Mouse (Mus musculus): ENCODE data around the gene Nbeal1. TPM values are rescaled to one million over a fixed set of nuclear protein-coding genes. Genes with fewer than 3 reads are reported as not detected.
A peak's percentile ranks its signal among the peaks of the same experiment; 100 is the strongest.
"Not testable (repeated sequence)": the region's sequence is repeated elsewhere in the genome, so short reads cannot be mapped to it uniquely, and the experiment has no call there.

Gene Nbeal1
- 6.0 and 6.1 TPM in 2 replicates for polyA plus RNA-seq (2015; fragmentation: Nextera tagmentation; extraction: Ambion mirVana)

DNA sequence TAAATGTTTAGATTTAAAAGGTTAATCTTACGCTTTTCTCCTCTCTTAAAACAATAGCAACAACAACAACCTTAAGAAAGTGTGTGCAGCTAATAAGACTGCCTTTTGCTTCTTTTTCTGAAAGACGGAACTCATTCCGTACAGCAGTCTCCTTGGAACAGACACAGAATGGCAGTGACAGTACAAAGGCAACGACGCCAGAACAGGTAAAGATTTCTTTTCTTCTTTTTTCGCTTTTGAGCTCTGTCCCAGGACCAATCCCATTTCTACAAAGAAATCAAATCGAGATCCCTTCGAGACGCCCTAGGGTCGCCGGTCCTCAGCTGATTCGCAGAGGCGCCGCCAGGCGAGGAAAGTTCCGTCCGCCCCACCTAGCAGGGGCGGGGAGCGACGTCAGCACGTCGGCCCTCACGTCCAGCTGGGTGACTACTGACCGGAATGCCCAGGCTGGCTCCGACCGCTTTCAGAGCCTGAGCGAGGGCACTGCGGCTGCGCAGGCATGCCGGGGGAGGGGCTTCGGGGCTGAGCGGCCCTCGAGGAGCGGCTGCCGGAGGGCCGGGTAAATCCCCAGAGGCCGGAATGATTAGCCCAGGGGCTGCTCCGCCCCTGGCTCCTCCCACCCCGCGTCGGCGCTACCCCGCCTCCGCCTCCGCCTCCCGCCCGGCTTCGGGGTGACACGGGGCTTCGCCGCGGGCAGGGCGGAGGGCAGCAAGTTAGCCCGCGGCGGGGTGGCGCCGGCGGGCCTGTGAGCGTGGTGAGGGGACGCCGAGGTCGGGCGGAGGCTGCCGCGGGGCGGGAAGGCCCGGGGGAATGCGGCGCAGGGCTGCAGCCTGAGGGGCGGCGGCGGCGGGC, at the start of gene Nbeal1:
Gene Nbeal1 (plus strand): TSS at position 668 of the 852 bp plus-strand sequence.
- Histone ChIP-seq H3K4me2 (peak within 1 kb of the TSS; percentile 70), H3K4me3 (peak within 1 kb of the TSS; percentile 92), H3K9ac (peak within 1 kb of the TSS; percentile 95), H3K27me3 (replicated peaks) (no peaks in the 10 kb centered on the region), H3K27ac (replicated peaks) (peak within 1 kb of the TSS; percentile 99), H3K9me3 (no peaks in the 10 kb centered on the region), H3K4me1 (peaks cover 17% of the 10 kb centered on the region), H3K36me3 (0 out of 2 replicates have a peak, but pooled peaks cover 4% of the 10 kb centered on the region)
- under 1% methylated on average over 71 of the region's 74 CpGs for WGBS
- ATAC-seq (ENCODE audit: extremely low read depth, insufficient number of reproducible peaks, low FRiP score, low TSS enrichment): peak; percentile 99

DNA sequence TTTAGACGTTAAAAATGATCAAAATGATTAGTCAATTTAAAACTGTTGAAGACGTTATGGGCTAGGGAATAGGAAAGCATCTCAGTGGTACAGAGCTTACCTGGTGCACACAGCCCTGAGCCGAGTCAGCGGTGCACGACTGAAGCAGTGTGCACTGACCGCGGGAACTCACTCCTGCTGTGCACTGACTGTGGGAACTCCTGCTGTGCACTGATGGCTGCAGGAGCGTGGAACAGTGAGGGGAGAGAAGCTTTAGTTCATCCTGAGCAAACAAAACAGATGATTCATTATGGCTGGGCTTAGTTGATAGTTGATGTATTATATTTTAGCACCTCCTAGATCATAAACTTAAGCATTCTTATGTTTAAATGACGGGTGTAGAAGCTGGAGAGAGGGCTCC, 43.1 kb upstream of the Nbeal1 start:
- no peaks in the 10 kb centered on the region for H3K27me3 ChIP-seq (replicated peaks)
- H3K9ac ChIP-seq: no peak overlapping the region
- no peak for ATAC-seq (ENCODE audit: extremely low read depth, insufficient number of reproducible peaks, low FRiP score, low TSS enrichment)
- no peaks in the 10 kb centered on the region for H3K9me3 ChIP-seq
- no peak overlapping the region for H3K4me3 ChIP-seq
- H3K36me3 ChIP-seq: peaks cover 33% of the 10 kb centered on the region
- no peaks in the 10 kb centered on the region for H3K4me1 ChIP-seq
- WGBS: 55% methylated on average over 9 of the region's 9 CpGs
- no peak overlapping the region for H3K27ac ChIP-seq (replicated peaks)
- no peak overlapping the region for H3K4me2 ChIP-seq

DNA sequence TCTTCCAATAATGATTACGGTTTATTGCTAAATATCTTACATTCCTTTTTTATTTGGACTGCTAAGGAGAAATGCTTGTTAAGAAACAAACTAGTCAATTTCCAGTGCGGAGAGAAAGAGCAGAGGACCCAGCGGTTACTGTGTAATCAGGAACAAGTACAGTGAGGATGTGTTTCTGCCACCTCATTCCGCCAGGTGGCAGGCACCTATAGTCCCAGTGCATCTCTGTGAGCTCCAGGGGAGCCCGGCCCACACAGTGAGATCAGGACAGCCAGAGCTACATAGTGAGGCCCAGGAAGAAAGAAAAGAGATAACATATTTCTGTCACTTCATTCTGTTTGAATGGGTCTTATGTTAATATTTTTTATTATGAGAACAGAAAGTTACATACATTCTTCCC, 27.7 kb upstream of the Nbeal1 start:
- H3K9ac ChIP-seq: no peak overlapping the region
- no peaks in the 10 kb centered on the region for H3K4me1 ChIP-seq
- no peak for ATAC-seq (ENCODE audit: extremely low read depth, insufficient number of reproducible peaks, low FRiP score, low TSS enrichment)
- no peak overlapping the region for H3K4me2 ChIP-seq
- peaks cover 16% of the 10 kb centered on the region for H3K36me3 ChIP-seq
- H3K27ac ChIP-seq (replicated peaks): no peak overlapping the region
- H3K27me3 ChIP-seq (replicated peaks): no peaks in the 10 kb centered on the region
- H3K4me3 ChIP-seq: no peak overlapping the region
- WGBS: 63% methylated on average over 5 of the region's 5 CpGs
- H3K9me3 ChIP-seq: no peaks in the 10 kb centered on the region

DNA sequence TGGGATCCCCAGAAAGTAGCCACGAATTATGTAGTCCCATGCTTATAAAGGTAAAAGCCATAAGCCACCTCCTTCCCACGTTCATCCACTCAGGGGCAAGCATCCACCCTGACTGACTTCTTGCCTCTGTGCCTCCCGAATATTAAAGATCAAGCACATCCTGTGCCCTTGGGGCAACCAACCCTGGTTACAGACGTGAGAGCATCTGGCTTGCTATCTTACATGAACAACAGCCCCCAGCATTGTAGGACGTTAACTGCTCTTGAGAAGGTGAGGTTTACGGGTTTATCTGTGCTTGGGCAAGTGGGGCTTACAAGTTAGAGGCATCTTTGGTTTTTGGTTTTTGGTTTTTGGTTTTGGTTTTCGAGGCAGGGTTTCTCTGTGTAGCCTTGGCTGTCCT, 23.7 kb upstream of the Nbeal1 start:
- no peak overlapping the region for H3K9ac ChIP-seq
- H3K4me3 ChIP-seq: no peak overlapping the region
- H3K4me1 ChIP-seq: no peaks in the 10 kb centered on the region
- ATAC-seq (ENCODE audit: extremely low read depth, insufficient number of reproducible peaks, low FRiP score, low TSS enrichment): no peak
- WGBS: 73% methylated on average over 7 of the region's 7 CpGs
- 0 out of 2 replicates have a peak, but pooled peaks cover 3% of the 10 kb centered on the region for H3K36me3 ChIP-seq
- H3K27me3 ChIP-seq (replicated peaks): no peaks in the 10 kb centered on the region
- H3K9me3 ChIP-seq: no peaks in the 10 kb centered on the region
- H3K4me2 ChIP-seq: no peak overlapping the region
- H3K27ac ChIP-seq (replicated peaks): no peak overlapping the region

DNA sequence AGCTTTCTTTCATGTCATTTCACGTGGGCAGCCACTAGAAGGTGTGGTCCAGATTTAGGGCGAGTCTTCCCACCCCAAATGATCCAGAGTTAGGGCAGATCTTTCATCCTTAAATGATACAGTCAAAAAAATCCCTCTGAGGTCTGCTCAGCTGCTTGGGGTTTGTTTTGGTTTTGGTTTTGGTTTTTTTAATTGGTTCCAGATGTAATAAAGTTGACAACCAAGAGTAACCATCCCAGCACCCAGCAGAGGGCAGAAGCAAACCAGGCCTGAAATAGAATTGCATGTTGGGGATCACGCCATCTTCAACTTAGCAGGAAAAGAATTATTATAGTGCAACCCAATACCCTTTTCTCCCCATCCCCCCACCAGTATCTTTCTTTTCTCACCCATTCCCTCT, 22.0 kb upstream of the Nbeal1 start:
- Histone ChIP-seq H3K4me2 (no peak overlapping the region), H3K36me3 (0 out of 2 replicates have a peak, but pooled peaks cover 3% of the 10 kb centered on the region), H3K4me1 (no peaks in the 10 kb centered on the region), H3K27ac (replicated peaks) (no peak overlapping the region), H3K9me3 (no peaks in the 10 kb centered on the region), H3K27me3 (replicated peaks) (no peaks in the 10 kb centered on the region), H3K9ac (no peak overlapping the region), H3K4me3 (no peak overlapping the region)
- no peak for ATAC-seq (ENCODE audit: extremely low read depth, insufficient number of reproducible peaks, low FRiP score, low TSS enrichment)
- 46% methylated on average over 3 of the region's 3 CpGs for WGBS

DNA sequence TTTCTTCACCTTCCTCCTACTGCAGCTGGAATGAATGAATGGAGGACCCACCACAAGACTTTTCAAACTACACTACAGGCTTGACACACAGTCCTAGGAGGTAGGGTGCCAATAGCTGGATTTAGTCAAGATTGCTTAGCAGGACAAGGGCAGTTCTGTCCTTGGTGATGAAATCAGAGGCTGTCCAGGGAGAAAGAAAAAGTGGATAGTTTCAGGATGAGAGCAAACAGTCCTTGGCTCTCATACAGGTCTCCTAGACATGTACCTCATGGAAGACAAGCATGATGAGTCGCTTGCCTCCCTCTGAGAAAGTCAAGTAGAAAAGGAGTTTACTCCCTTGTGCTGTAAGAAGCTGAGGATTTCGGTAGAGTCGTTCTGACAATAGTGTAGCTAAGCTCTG, 16.7 kb upstream of the Nbeal1 start:
- no peaks in the 10 kb centered on the region for H3K9me3 ChIP-seq
- no peak overlapping the region for H3K4me3 ChIP-seq
- no peak overlapping the region for H3K27ac ChIP-seq (replicated peaks)
- no peak for ATAC-seq (ENCODE audit: extremely low read depth, insufficient number of reproducible peaks, low FRiP score, low TSS enrichment)
- no peak overlapping the region for H3K9ac ChIP-seq
- WGBS: 84% methylated on average over 3 of the region's 3 CpGs
- H3K4me1 ChIP-seq: no peaks in the 10 kb centered on the region
- H3K4me2 ChIP-seq: no peak overlapping the region
- no peaks in the 10 kb centered on the region for H3K36me3 ChIP-seq
- no peaks in the 10 kb centered on the region for H3K27me3 ChIP-seq (replicated peaks)

DNA sequence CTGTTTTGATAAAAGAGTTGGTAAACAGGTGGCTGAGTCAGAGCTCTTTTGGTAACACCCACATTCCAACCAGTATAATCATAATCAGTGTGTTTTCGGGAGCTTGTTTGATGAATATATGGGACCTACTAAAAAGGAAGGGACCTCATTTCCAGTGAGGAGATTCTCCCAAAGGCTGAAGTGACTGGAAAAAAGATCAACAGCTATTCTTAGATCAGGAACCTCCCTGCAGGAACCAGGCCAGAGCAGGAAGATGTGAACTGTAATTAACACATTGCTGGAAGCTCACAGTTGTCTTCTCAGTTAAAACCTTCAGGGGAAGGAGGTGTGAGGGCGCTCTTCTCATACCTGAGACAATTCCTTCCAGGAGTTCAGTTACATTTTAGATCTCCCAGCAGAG, 10.8 kb upstream of the Nbeal1 start:
- Histone ChIP-seq H3K27ac (replicated peaks) (no peak overlapping the region), H3K4me1 (peaks cover 6% of the 10 kb centered on the region), H3K9me3 (no peaks in the 10 kb centered on the region), H3K9ac (no peak overlapping the region), H3K4me2 (no peak overlapping the region), H3K36me3 (no peaks in the 10 kb centered on the region), H3K27me3 (replicated peaks) (no peaks in the 10 kb centered on the region), H3K4me3 (no peak overlapping the region)
- no peak for ATAC-seq (ENCODE audit: extremely low read depth, insufficient number of reproducible peaks, low FRiP score, low TSS enrichment)
- WGBS: 57% methylated on average over 2 of the region's 2 CpGs

DNA sequence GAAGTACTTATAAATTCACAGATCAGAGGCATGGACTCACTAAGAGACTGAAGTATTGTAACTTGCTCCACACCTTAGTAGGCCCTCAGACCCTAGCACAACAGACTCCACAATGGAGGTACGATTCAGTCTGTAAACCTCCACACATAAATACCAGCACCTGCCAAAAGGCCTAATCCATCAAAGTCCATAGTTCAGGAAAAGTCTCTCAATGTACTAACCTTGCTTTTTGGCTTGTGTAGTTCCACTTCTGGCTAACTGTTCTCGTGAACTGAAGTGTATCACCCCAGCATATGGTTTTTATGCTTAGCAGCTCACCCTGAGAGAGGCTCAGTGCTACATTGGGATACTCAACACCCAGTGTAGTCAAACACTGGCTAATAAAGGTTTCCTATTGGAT, 10.1 kb upstream of the Nbeal1 start:
- no peaks in the 10 kb centered on the region for H3K36me3 ChIP-seq
- no peaks in the 10 kb centered on the region for H3K9me3 ChIP-seq
- no peak overlapping the region for H3K27ac ChIP-seq (replicated peaks)
- no peak overlapping the region for H3K4me3 ChIP-seq
- WGBS: 63% methylated on average over 2 of the region's 2 CpGs
- no peaks in the 10 kb centered on the region for H3K27me3 ChIP-seq (replicated peaks)
- peaks cover 6% of the 10 kb centered on the region for H3K4me1 ChIP-seq
- no peak overlapping the region for H3K4me2 ChIP-seq
- no peak overlapping the region for H3K9ac ChIP-seq
- ATAC-seq (ENCODE audit: extremely low read depth, insufficient number of reproducible peaks, low FRiP score, low TSS enrichment): no peak

DNA sequence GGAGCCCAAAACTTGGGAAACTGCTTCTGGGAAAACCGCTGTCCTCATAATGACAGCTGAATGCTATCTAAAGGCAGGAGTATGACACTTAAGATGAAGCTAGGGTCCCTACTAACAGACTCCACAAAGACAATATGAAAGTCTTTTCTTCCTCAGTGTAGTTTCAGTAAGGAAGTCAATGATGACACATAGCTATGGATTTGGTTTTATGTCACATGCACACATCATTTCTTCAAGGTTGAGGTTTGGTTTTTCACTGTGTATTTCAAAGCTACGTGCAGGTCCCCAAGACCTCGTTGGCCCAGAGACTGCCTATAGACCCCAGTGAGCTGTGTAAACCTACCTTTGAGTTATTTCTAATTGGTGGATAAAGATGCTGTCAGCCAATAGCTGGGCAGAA, 7.3 kb upstream of the Nbeal1 start:
- Histone ChIP-seq H3K9me3 (no peaks in the 10 kb centered on the region), H3K4me3 (no peak overlapping the region), H3K36me3 (no peaks in the 10 kb centered on the region), H3K9ac (no peak overlapping the region), H3K27me3 (replicated peaks) (no peaks in the 10 kb centered on the region), H3K4me1 (peaks cover 6% of the 10 kb centered on the region), H3K4me2 (no peak overlapping the region), H3K27ac (replicated peaks) (no peak overlapping the region)
- no peak for ATAC-seq (ENCODE audit: extremely low read depth, insufficient number of reproducible peaks, low FRiP score, low TSS enrichment)
- WGBS: 80% methylated on average over 3 of the region's 3 CpGs

DNA sequence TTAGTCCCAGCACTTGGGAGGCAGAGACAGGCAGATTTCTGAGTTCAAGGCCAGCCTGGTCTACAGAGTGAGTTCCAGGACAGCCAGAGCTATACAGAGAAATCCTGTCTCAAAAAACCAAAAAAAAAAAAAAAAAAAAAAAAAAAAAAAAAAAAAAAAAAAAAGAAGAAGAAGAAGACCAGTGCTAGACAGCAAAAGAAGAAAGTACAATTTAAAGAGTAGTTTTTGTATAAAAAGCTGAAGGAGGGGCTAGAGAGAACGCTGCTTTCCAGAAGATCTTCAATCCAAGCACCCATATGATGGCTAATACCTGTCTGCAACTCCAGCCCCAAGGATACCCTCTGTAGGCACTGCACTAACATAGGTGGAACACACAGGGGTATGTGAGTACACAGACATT, 2.6 kb upstream of the Nbeal1 start:
- WGBS: 86% methylated on average over 1 of the region's 1 CpGs
- not testable (repeated sequence) for ATAC-seq (ENCODE audit: extremely low read depth, insufficient number of reproducible peaks, low FRiP score, low TSS enrichment); H3K4me2 ChIP-seq; H3K27me3 ChIP-seq (replicated peaks); H3K27ac ChIP-seq (replicated peaks); H3K9ac ChIP-seq; H3K4me3 ChIP-seq; H3K36me3 ChIP-seq; H3K9me3 ChIP-seq
- H3K4me1 ChIP-seq: peaks cover 17% of the 10 kb centered on the region

DNA sequence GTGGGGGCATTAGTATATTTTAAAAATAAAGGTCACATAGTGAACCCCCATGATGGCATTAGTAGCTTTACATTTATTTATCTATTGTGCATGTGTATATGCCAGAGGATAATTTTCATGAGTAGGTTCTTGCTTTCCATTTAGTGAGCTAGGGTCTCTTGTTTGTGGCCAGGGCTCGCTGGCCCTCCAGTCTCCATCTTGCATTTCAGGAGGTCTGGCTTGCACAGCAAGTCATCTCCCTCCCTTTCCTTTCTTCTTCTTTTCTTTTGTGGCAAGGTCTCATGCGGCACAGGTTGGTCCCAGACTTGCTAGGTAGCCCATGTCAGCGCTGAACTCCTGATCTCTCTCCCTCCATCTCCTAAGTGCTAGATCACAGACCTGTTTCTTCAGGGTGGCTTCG, 1.0 kb upstream of the Nbeal1 start:
- Histone ChIP-seq H3K27me3 (replicated peaks) (no peaks in the 10 kb centered on the region), H3K4me3 (peak overlapping the region; percentile 92)

DNA sequence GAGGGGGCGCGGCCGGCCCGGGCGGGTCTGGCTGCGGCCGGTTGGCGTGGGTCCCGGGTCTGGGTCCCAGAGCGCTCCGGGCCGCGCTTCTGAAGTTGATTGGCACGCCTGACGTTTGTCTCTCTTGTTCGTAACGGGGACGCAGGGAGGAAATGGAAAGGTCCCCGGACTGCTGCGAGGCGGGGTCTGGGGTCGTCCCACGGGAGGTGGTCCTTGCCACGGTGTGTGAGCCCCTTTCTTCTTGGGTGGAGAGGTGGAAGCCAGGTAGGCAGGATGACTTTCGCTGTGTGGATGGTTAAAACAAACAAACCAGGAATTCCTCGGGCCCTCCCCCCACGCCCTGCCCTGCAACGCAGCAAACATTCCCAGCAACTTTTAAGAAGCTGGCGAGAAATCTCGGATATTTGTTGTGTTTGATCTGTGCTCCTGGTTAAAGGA, 404 bp downstream of the Nbeal1 start:
- Histone ChIP-seq H3K9ac (peak overlapping the region; percentile 95), H3K27me3 (replicated peaks) (no peaks in the 10 kb centered on the region), H3K36me3 (0 out of 2 replicates have a peak, but pooled peaks cover 4% of the 10 kb centered on the region), H3K27ac (replicated peaks) (peak overlapping the region; percentile 99), H3K9me3 (no peaks in the 10 kb centered on the region), H3K4me2 (peak overlapping the region; percentile 70), H3K4me3 (peak overlapping the region; percentile 92), H3K4me1 (peaks cover 17% of the 10 kb centered on the region)
- ATAC-seq (ENCODE audit: extremely low read depth, insufficient number of reproducible peaks, low FRiP score, low TSS enrichment): no peak
- under 1% methylated on average over 30 of the region's 30 CpGs for WGBS

More for the DNA sequence above, 1.0 kb upstream of the Nbeal1 start:
- WGBS: 31% methylated on average over 4 of the region's 4 CpGs
- Histone ChIP-seq H3K9me3 (no peaks in the 10 kb centered on the region), H3K36me3 (no peaks in the 10 kb centered on the region), H3K9ac (peak overlapping the region; percentile 83), H3K4me2 (peak overlapping the region; percentile 70), H3K4me1 (peaks cover 17% of the 10 kb centered on the region), H3K27ac (replicated peaks) (peak overlapping the region; percentile 90; the same call in 1 of the 2 replicates)
- no peak for ATAC-seq (ENCODE audit: extremely low read depth, insufficient number of reproducible peaks, low FRiP score, low TSS enrichment)
